Mouse (Mus musculus): ENCODE data around the gene Adal.

GRCm38 (mm10) chr2:121149679-121150078 is 9.5 kb downstream of the Adal start:
- TF ChIP-seq POLR2A (IDR thresholded peaks at IDR 0.05; ENCODE audit: borderline replicate concordance, extremely low read depth, insufficient read depth, insufficient read length, poor library complexity, severe bottlenecking): no peak
- no peak for TF ChIP-seq CTCF (IDR thresholded peaks at IDR 0.05; ENCODE audit: borderline replicate concordance, extremely low read depth, insufficient read depth, insufficient read length)
